Mouse (Mus musculus) T-helper 2 cell (primary cell): ENCODE results near the gene Asphd1.

Experiments
- in situ Hi-C: fragments of 300-600 bp; cut with MboI, MseI; formaldehyde crosslinking; loops from one replicate; pipeline ENCODE4 v1.15.1; 2025; ENCODE audit warnings: high pct_unique_total_duplicates

Asphd1 gene

DNA sequence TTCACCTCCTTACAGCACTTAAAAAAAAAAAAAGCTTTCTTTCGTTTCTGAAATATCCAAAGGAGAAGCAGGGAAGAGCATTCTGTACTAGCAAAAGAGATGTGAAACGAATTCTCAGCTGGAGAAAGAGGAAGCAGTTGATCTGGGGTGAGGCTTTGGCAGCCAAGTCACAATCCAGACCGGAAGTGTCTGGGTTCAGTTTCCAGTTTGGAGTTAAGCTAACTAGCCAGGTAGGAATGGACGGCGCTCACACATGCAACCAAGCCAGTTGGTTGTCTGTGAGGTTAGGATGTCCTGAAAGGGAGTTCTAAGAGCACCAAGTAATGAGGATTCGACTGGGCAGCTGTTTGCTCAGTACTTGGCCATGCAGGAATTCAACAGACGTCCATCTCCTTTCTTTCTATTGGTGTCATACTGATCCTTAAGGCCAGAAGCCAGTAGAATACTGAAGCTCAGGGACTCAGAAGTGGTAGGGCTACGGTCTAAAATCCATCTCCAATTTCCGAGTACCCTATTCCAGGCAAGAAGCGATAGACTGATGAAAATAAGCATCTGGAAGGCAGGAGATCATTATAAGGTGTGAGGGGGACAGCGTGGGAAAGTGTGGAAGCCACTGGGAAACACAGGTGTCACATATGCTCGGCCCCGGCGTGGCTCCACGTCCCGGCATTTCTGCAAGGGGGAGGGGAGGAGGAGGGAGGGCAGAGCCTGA, 51.8 kb downstream of the Asphd1 start:
- in situ Hi-C loops, result loop anchor here (10.0 kb wide), 1 partner anchor 947 kb away; no protein-coding TSS in a partner anchor

- in situ Hi-C loops, result loop anchor here (10.0 kb wide), 1 partner anchor 948 kb away; no protein-coding TSS in a partner anchor
Measured at GRCm38 (mm10) chr7:126896912-126897311, 52.5 kb downstream of the Asphd1 start.
